Mouse (Mus musculus) forebrain, embryonic 14.5 days (tissue): ENCODE results near the gene Kl. TPM values are rescaled to one million over a fixed set of nuclear protein-coding genes. Genes with fewer than 3 reads are reported as not detected.

Experiments used
- ATAC-seq: fragments of 200-750 bp; cut with Nextera tagmentation; 2 replicates; pipeline ENCODE4 v1.8.0; 2017; ENCODE audit warnings: mild to moderate bottlenecking, moderate library complexity
- DNase-seq: peaks from one replicate; pipeline ENCODE4 v3.0.0-alpha.2; 2015; ENCODE audit warnings: low spot score
- H3K27ac ChIP-seq: fragments of 300-500 bp; sonication (generic); 2 replicates; pipeline ENCODE4 v1.5.1; 2014; ENCODE audit warnings: low read depth, mild to moderate bottlenecking, control low read depth, low read length, moderate library complexity
- H3K27me3 ChIP-seq: fragments of 300-500 bp; sonication (generic); replicated peaks from 2 replicates; pipeline ENCODE4 v1.6.1; 2014; ENCODE audit warnings: low read length, control low read depth, mixed read lengths; ENCODE audit not compliant: control insufficient read depth, insufficient read depth
- H3K36me3 ChIP-seq: fragments of 300-500 bp; sonication (generic); 2 replicates; pipeline ENCODE4 v1.6.1; 2014; ENCODE audit warnings: low read length, control low read depth; ENCODE audit not compliant: control insufficient read depth, insufficient read depth
- H3K4me1 ChIP-seq: fragments of 300-500 bp; sonication (generic); 2 replicates; pipeline ENCODE4 v1.6.1; 2014; ENCODE audit warnings: antibody characterized with exemption, low read length, control low read depth; ENCODE audit not compliant: control insufficient read depth, insufficient read depth
- H3K4me2 ChIP-seq: fragments of 300-500 bp; sonication (generic); 2 replicates; pipeline ENCODE4 v1.6.1; 2014; ENCODE audit warnings: mild to moderate bottlenecking, control low read depth, low read length
- H3K4me3 ChIP-seq: fragments of 300-500 bp; sonication (generic); 2 replicates; pipeline ENCODE4 v1.5.1; 2014; ENCODE audit warnings: low read depth, low read length, control low read depth
- H3K9ac ChIP-seq: fragments of 300-500 bp; sonication (generic); 2 replicates; pipeline ENCODE4 v1.6.1; 2014; ENCODE audit warnings: mild to moderate bottlenecking, low read length, control low read depth, moderate library complexity
- H3K9me3 ChIP-seq: fragments of 300-500 bp; sonication (generic); replicated peaks from 2 replicates; pipeline ENCODE4 v1.6.1; 2016; ENCODE audit warnings: low read length, control low read depth, mixed read lengths; ENCODE audit not compliant: control insufficient read depth
- WGBS: fragments of 180-500 bp; shearing (Covaris S2); extraction: QIAGEN DNeasy Blood & Tissue Kit; methylation state at CpG from one replicate; pipeline ENCODE4 v1.1.7; 2014; 5-methylcytosine and 5-hydroxymethylcytosine counted together
- polyA plus RNA-seq: library from polyadenylated mRNA; unstranded; fragments of >200 nt; fragmentation: Nextera tagmentation; extraction: Ambion mirVana; gene quantifications from 2 replicates; pipeline ENCODE4 v1.2.1, GENCODE M21; 2014

Kl gene
- polyA plus RNA-seq, 1 experiment from 2014 or later = 0.20 TPM

GRCm38 (mm10) chr5:150919961-150920360, 32.4 kb upstream of the Kl start:
- Histone ChIP-seq H3K9ac (no peak overlapping the region), H3K36me3 (no peaks in the 10 kb centered on the region), H3K27me3 (no peaks in the 10 kb centered on the region), H3K4me1 (no peaks in the 10 kb centered on the region), H3K4me2 (no peak overlapping the region), H3K9me3 (no peaks in the 10 kb centered on the region), H3K27ac (no peak overlapping the region), H3K4me3 (no peak overlapping the region)
- whole genome bisulfite sequencing = 37% methylated on average over 2 of the region's 2 CpGs
- ATAC-seq = no peak
- DNase-seq = no peak

GRCm38 (mm10) chr5:150929406-150929805, 23.0 kb upstream of the Kl start:
- no peak overlapping the region for H3K27ac ChIP-seq
- H3K36me3 ChIP-seq = no peaks in the 10 kb centered on the region
- no peaks in the 10 kb centered on the region for H3K27me3 ChIP-seq
- no peaks in the 10 kb centered on the region for H3K4me1 ChIP-seq
- H3K4me3 ChIP-seq = no peak overlapping the region
- H3K9me3 ChIP-seq = no peaks in the 10 kb centered on the region
- H3K4me2 ChIP-seq = no peak overlapping the region
- no peak overlapping the region for H3K9ac ChIP-seq
- WGBS = 84% methylated on average over 2 of the region's 2 CpGs
- no peak for DNase-seq
- no peak for ATAC-seq

DNA sequence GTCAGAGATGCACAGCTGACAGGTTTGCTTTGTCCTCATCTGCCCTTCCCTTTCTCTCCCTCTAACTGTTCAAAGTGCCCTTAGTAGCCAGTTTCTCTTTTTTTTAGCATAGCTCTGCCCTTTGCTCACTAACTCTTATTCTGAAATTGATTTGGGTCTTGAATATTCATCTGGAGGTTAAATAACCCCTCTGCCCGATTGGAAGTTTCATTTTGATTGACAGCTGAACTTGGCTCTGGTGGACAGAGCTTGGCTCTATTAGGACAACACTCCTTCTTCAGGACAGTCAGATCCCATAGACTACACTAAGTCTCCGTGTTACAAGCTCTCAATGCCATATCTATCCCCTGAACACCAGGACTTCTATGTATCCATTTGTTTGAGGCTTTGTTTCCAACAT, 19.8 kb upstream of the Kl start:
- no peaks in the 10 kb centered on the region for H3K27me3 ChIP-seq
- no peak overlapping the region for H3K27ac ChIP-seq
- ATAC-seq = no peak
- H3K4me2 ChIP-seq = no peak overlapping the region
- no peak overlapping the region for H3K4me3 ChIP-seq
- no peaks in the 10 kb centered on the region for H3K9me3 ChIP-seq
- 0 out of 2 replicates have a peak, but pooled peaks cover 3% of the 10 kb centered on the region for H3K4me1 ChIP-seq
- DNase-seq = no peak
- H3K36me3 ChIP-seq = no peaks in the 10 kb centered on the region
- 69% methylated on average over 2 of the region's 2 CpGs for WGBS
- no peak overlapping the region for H3K9ac ChIP-seq

DNA sequence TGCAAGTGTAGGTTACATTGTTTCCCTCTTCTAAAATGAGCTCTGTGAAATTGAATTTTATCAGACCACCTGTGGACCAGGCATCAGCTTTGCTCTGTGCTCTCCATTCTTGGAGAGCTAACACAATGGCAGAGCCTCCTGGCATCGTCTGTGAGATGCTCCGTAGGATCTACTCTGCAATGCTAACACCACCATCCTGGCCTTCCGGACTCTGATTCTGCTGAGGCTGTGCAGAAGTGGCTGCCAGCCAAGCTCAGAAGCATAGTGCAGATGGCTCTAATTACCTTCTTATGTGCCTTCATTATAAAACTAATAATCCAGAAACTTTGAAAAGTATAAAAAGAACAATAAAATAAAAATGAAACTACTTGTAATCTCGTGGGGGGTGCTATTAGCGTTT, 16.2 kb upstream of the Kl start:
- H3K27ac ChIP-seq = no peak overlapping the region
- H3K4me3 ChIP-seq = no peak overlapping the region
- H3K27me3 ChIP-seq = no peaks in the 10 kb centered on the region
- ATAC-seq (0 out of 2 replicates have a peak, but pooled peaks have one; percentile 37), DNase-seq (no peak)
- H3K9ac ChIP-seq = no peak overlapping the region
- 44% methylated on average over 5 of the region's 5 CpGs for WGBS
- no peak overlapping the region for H3K4me2 ChIP-seq
- H3K9me3 ChIP-seq = no peaks in the 10 kb centered on the region
- 0 out of 2 replicates have a peak, but pooled peaks cover 3% of the 10 kb centered on the region for H3K4me1 ChIP-seq
- no peaks in the 10 kb centered on the region for H3K36me3 ChIP-seq

GRCm38 (mm10) chr5:150936807-150937206, 15.6 kb upstream of the Kl start:
- DNase-seq = no peak
- WGBS = 74% methylated on average over 4 of the region's 4 CpGs
- no peak overlapping the region for H3K4me3 ChIP-seq
- ATAC-seq = no peak
- no peak overlapping the region for H3K4me2 ChIP-seq
- no peaks in the 10 kb centered on the region for H3K27me3 ChIP-seq
- H3K9me3 ChIP-seq = no peaks in the 10 kb centered on the region
- no peaks in the 10 kb centered on the region for H3K36me3 ChIP-seq
- H3K4me1 ChIP-seq = 0 out of 2 replicates have a peak, but pooled peaks cover 3% of the 10 kb centered on the region
- H3K27ac ChIP-seq = no peak overlapping the region
- no peak overlapping the region for H3K9ac ChIP-seq

GRCm38 (mm10) chr5:150937501-150937900, 14.9 kb upstream of the Kl start:
- Histone ChIP-seq H3K4me3 (no peak overlapping the region), H3K27ac (no peak overlapping the region), H3K9me3 (no peaks in the 10 kb centered on the region), H3K4me1 (0 out of 2 replicates have a peak, but pooled peaks cover 3% of the 10 kb centered on the region), H3K9ac (no peak overlapping the region), H3K36me3 (no peaks in the 10 kb centered on the region), H3K27me3 (no peaks in the 10 kb centered on the region), H3K4me2 (no peak overlapping the region)
- ATAC-seq = no peak
- no peak for DNase-seq
- WGBS = 67% methylated on average over 2 of the region's 2 CpGs

DNA sequence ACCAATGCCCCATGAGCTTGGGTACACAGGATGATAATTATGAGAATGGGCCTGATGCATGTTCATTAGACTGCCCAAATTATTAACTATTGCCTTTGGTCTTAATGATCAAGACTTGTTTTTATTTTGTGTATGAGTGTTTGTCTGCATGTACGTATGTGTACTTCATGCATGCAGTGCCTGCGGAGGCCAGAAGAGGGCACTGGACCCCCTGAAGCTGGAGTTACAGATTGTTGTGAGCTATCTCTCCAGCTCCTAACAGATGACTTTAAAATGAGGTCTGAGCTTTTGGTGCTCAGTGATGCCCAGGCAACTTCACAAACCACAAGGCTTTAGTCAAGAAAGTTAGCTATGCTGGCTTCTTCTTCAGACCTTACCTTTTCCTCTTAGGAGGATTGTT, 6.8 kb upstream of the Kl start:
- 97% methylated on average over 2 of the region's 2 CpGs for WGBS
- Histone ChIP-seq H3K4me1 (no peaks in the 10 kb centered on the region), H3K36me3 (no peaks in the 10 kb centered on the region), H3K27ac (no peak overlapping the region), H3K4me3 (no peak overlapping the region), H3K4me2 (no peak overlapping the region), H3K9me3 (no peaks in the 10 kb centered on the region; the same call in 1 of the 2 replicates), H3K27me3 (no peaks in the 10 kb centered on the region), H3K9ac (no peak overlapping the region)
- DNase-seq (no peak), ATAC-seq (no peak)

- H3K27ac ChIP-seq = no peak overlapping the region
- no peak for ATAC-seq
- H3K9me3 ChIP-seq = no peaks in the 10 kb centered on the region; the same call in 1 of the 2 replicates
- H3K4me3 ChIP-seq = no peak overlapping the region
- 81% methylated on average over 3 of the region's 3 CpGs for WGBS
- no peaks in the 10 kb centered on the region for H3K4me1 ChIP-seq
- no peak overlapping the region for H3K4me2 ChIP-seq
- no peaks in the 10 kb centered on the region for H3K36me3 ChIP-seq
- peaks cover 19% of the 10 kb centered on the region for H3K27me3 ChIP-seq
- H3K9ac ChIP-seq = no peak overlapping the region
- DNase-seq = no peak
Observed at GRCm38 (mm10) chr5:150949131-150949530, 3.3 kb upstream of the Kl start.

- H3K36me3 ChIP-seq = no peaks in the 10 kb centered on the region
- no peak overlapping the region for H3K9ac ChIP-seq
- WGBS = 89% methylated on average over 7 of the region's 7 CpGs
- H3K4me2 ChIP-seq = no peak overlapping the region
- no peaks in the 10 kb centered on the region for H3K4me1 ChIP-seq
- H3K27me3 ChIP-seq = peaks cover 19% of the 10 kb centered on the region
- DNase-seq = no peak
- no peak overlapping the region for H3K27ac ChIP-seq
- no peaks in the 10 kb centered on the region for H3K9me3 ChIP-seq
- no peak for ATAC-seq
- no peak overlapping the region for H3K4me3 ChIP-seq
Observed at GRCm38 (mm10) chr5:150951325-150951724, 1.1 kb upstream of the Kl start.
